Mouse (Mus musculus) hindbrain, embryonic 11.5 days (tissue): Measurements from ENCODE around the gene Tbkbp1. TPM values are rescaled to one million over a fixed set of nuclear protein-coding genes. Genes with fewer than 3 reads are reported as not detected.
A peak's percentile ranks its signal among the peaks of the same experiment; 100 is the strongest.

ENCODE experiments used
- ATAC-seq: fragments of 200-750 bp; cut with Nextera tagmentation; 2 replicates; pipeline ENCODE4 v1.8.0; 2017; ENCODE audit warnings: mild to moderate bottlenecking, moderate TSS enrichment, moderate library complexity; ENCODE audit not compliant: low FRiP score
- DNase-seq: peaks from one replicate; pipeline ENCODE4 v3.0.0-alpha.2; 2015; ENCODE audit warnings: low spot score
- H3K27ac ChIP-seq: fragments of 300-500 bp; sonication (generic); 2 replicates; pipeline ENCODE4 v1.5.1; 2014; ENCODE audit warnings: mild to moderate bottlenecking, low read depth, low read length
- H3K27me3 ChIP-seq: fragments of 300-500 bp; sonication (generic); 2 replicates; pipeline ENCODE4 v1.6.1; 2014; ENCODE audit warnings: mild to moderate bottlenecking, low read length, moderate library complexity, mixed read lengths; ENCODE audit not compliant: control insufficient read depth, insufficient read depth
- H3K36me3 ChIP-seq: fragments of 300-500 bp; sonication (generic); 2 replicates; pipeline ENCODE4 v1.6.1; 2014; ENCODE audit warnings: mild to moderate bottlenecking, low read length, moderate library complexity, mixed read lengths; ENCODE audit not compliant: control insufficient read depth, insufficient read depth
- H3K4me1 ChIP-seq: fragments of 300-500 bp; sonication (generic); replicated peaks from 2 replicates; pipeline ENCODE4 v1.6.1; 2014; ENCODE audit warnings: low read length, mixed read lengths; ENCODE audit not compliant: control insufficient read depth, insufficient read depth
- H3K4me2 ChIP-seq: fragments of 300-500 bp; sonication (generic); replicated peaks from 2 replicates; pipeline ENCODE4 v1.6.1; 2014; ENCODE audit warnings: mild to moderate bottlenecking, low read depth, low read length
- H3K4me3 ChIP-seq: fragments of 300-500 bp; sonication (generic); 2 replicates; pipeline ENCODE4 v1.5.1; 2014; ENCODE audit warnings: low read depth, low read length
- H3K9ac ChIP-seq: fragments of 300-500 bp; sonication (generic); 2 replicates; pipeline ENCODE4 v1.6.1; 2014; ENCODE audit warnings: low read depth, low read length
- H3K9me3 ChIP-seq: fragments of 300-500 bp; sonication (generic); 2 replicates; pipeline ENCODE4 v1.6.1; 2016; ENCODE audit warnings: low read length; ENCODE audit not compliant: control insufficient read depth
- WGBS: fragments of 180-500 bp; shearing (Covaris S2); extraction: QIAGEN DNeasy Blood & Tissue Kit; methylation state at CpG from one replicate; pipeline ENCODE4 v1.1.7; 2014; 5-methylcytosine and 5-hydroxymethylcytosine counted together
- polyA plus RNA-seq: library from polyadenylated mRNA; unstranded; fragments of >200 nt; fragmentation: Nextera tagmentation; extraction: Ambion mirVana; gene quantifications from 2 replicates; pipeline ENCODE4 v1.2.1, GENCODE M21; 2014

Gene Tbkbp1
- polyA plus RNA-seq, 1 experiment from 2014 or later, result 4.2 TPM

- Histone ChIP-seq H3K36me3 (no peaks in the 10 kb centered on the region), H3K27ac (no peak overlapping the region), H3K4me1 (peaks cover 11% of the 10 kb centered on the region; the same call in 1 of the 2 replicates), H3K4me2 (peak overlapping the region; percentile 75), H3K27me3 (peaks cover 7% of the 10 kb centered on the region; the same call in 1 of the 2 replicates), H3K9me3 (no peaks in the 10 kb centered on the region), H3K4me3 (peak overlapping the region; percentile 33), H3K9ac (peak overlapping the region; percentile 49)
- 19% methylated on average over 19 of the region's 19 CpGs for WGBS
- DNase-seq, result no peak
- no peak for ATAC-seq
Measured at GRCm38 (mm10) chr11:97127470-97128223, 23.6 kb downstream of the Tbkbp1 start.

GRCm38 (mm10) chr11:97126645-97127468 is 24.4 kb downstream of the Tbkbp1 start:
- H3K9me3 ChIP-seq, result no peaks in the 10 kb centered on the region
- H3K27me3 ChIP-seq, result peaks cover 7% of the 10 kb centered on the region; the same call in 1 of the 2 replicates

GRCm38 (mm10) chr11:97124266-97125036 is 26.8 kb downstream of the Tbkbp1 start:
- no peak overlapping the region for H3K9ac ChIP-seq
- H3K4me1 ChIP-seq, result peaks cover 11% of the 10 kb centered on the region; the same call in 1 of the 2 replicates
- no peaks in the 10 kb centered on the region for H3K36me3 ChIP-seq
- peaks cover 7% of the 10 kb centered on the region; the same call in 1 of the 2 replicates for H3K27me3 ChIP-seq
- H3K9me3 ChIP-seq, result no peaks in the 10 kb centered on the region
- H3K27ac ChIP-seq, result no peak overlapping the region
- no peak for DNase-seq
- no peak for ATAC-seq
- no peak overlapping the region for H3K4me3 ChIP-seq
- WGBS, result 55% methylated on average over 10 of the region's 10 CpGs
- H3K4me2 ChIP-seq, result no peak overlapping the region

More at GRCm38 (mm10) chr11:97126645-97127468, 24.4 kb downstream of the Tbkbp1 start:
- Histone ChIP-seq H3K27ac (no peak overlapping the region), H3K4me1 (peaks cover 11% of the 10 kb centered on the region; the same call in 1 of the 2 replicates), H3K36me3 (no peaks in the 10 kb centered on the region), H3K4me3 (peak overlapping the region; percentile 33), H3K4me2 (peak overlapping the region; percentile 75), H3K9ac (peak overlapping the region; percentile 49)
- no peak for ATAC-seq
- 4% methylated on average over 32 of the region's 32 CpGs for WGBS
- peak; percentile 51 for DNase-seq

- peak; percentile 47 for DNase-seq
- H3K4me3 ChIP-seq, result no peak overlapping the region
- peaks cover 11% of the 10 kb centered on the region; the same call in 1 of the 2 replicates for H3K4me1 ChIP-seq
- H3K36me3 ChIP-seq, result no peaks in the 10 kb centered on the region
- peaks cover 2% of the 10 kb centered on the region; the same call in 1 of the 2 replicates for H3K27me3 ChIP-seq
- no peak for ATAC-seq
- no peaks in the 10 kb centered on the region for H3K9me3 ChIP-seq
- WGBS, result 24% methylated on average over 11 of the region's 11 CpGs
- no peak overlapping the region for H3K27ac ChIP-seq
- no peak overlapping the region for H3K9ac ChIP-seq
- H3K4me2 ChIP-seq, result no peak overlapping the region
Measured at GRCm38 (mm10) chr11:97123282-97123890, 27.9 kb downstream of the Tbkbp1 start.

- ATAC-seq (no peak), DNase-seq (no peak)
- no peak overlapping the region for H3K4me3 ChIP-seq
- H3K4me2 ChIP-seq, result no peak overlapping the region
- 53% methylated on average over 3 of the region's 3 CpGs for WGBS
- peaks cover 14% of the 10 kb centered on the region for H3K27me3 ChIP-seq
- no peak overlapping the region for H3K9ac ChIP-seq
- H3K27ac ChIP-seq, result no peak overlapping the region
- H3K36me3 ChIP-seq, result no peaks in the 10 kb centered on the region
- peaks cover 9% of the 10 kb centered on the region; the same call in 1 of the 2 replicates for H3K4me1 ChIP-seq
- H3K9me3 ChIP-seq, result no peaks in the 10 kb centered on the region
Measured at GRCm38 (mm10) chr11:97120641-97121040, 30.7 kb downstream of the Tbkbp1 start.

GRCm38 (mm10) chr11:97120221-97120620 is 31.1 kb downstream of the Tbkbp1 start:
- DNase-seq (no peak), ATAC-seq (no peak)
- peaks cover 18% of the 10 kb centered on the region for H3K27me3 ChIP-seq
- H3K9me3 ChIP-seq, result no peaks in the 10 kb centered on the region
- H3K4me2 ChIP-seq, result no peak overlapping the region
- 50% methylated on average over 10 of the region's 10 CpGs for WGBS
- no peaks in the 10 kb centered on the region for H3K36me3 ChIP-seq
- no peak overlapping the region for H3K27ac ChIP-seq
- H3K4me1 ChIP-seq, result peaks cover 9% of the 10 kb centered on the region; the same call in 1 of the 2 replicates
- H3K4me3 ChIP-seq, result no peak overlapping the region
- no peak overlapping the region for H3K9ac ChIP-seq

- Histone ChIP-seq H3K9me3 (no peaks in the 10 kb centered on the region), H3K27ac (no peak overlapping the region), H3K27me3 (peaks cover 45% of the 10 kb centered on the region), H3K4me1 (peaks cover 7% of the 10 kb centered on the region; the same call in 1 of the 2 replicates), H3K36me3 (no peaks in the 10 kb centered on the region), H3K9ac (no peak overlapping the region), H3K4me3 (no peak overlapping the region), H3K4me2 (0 out of 2 replicates have a peak overlapping the region, but pooled peaks have one; percentile 74)
- no peak for ATAC-seq
- no peak for DNase-seq
- 11% methylated on average over 11 of the region's 11 CpGs for WGBS
Measured at GRCm38 (mm10) chr11:97115797-97116196, 35.5 kb downstream of the Tbkbp1 start.
